ENCODE assay signal across 13 mouse cellular contexts in the genomic region with DNA sequence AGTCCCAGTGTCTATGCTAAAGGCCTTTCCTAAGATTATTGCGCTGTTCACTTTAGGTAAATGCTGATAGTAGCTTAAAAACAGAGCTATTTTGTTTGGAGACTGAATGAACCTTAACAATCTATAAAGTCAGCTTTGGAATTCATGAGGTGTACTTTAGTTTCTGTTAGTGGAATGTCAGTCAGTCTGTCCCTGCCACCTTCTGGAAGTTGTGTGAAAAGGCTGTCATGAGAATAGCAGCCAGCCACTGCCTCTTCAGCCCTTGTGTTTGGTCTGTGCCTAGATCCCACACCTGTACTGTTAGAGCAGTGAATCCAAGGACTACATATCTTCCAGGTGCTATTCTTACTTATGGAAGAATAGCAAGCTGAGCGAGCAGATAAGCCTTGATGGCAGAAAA.
A peak's percentile ranks its signal among the peaks of the same experiment; 100 is the strongest.
DNase-seq lines count a peak whose midpoint lies in the region; ATAC-seq and TF ChIP-seq lines count a peak whose summit lies in the region.
"Had no signal": no experiment of that assay in that cellular context is flagged by ENCODE, and none has a peak within 500 bp of the region (broad histone marks: within the 10 kb centered on the region; RNA-seq: fewer than 3 reads in every experiment).

No protein-coding gene starts in this region.

- intact Hi-C loops in left cerebral cortex, adult 2 months (cut with DNase I): no loop called here
- intact Hi-C loops in left cerebral cortex, postnatal 4 days (cut with DNase I): no loop called here

- H3K9me3 ChIP-seq in liver, postnatal 0 days (ENCODE audit: low read length): no peaks in the 10 kb centered on the region
- no peaks in the 10 kb centered on the region for H3K9me3 ChIP-seq in hindbrain, embryonic 13.5 days
- H3K9me3 ChIP-seq: heart, embryonic 13.5 days; lung, embryonic 15.5 days; neural tube, embryonic 12.5 days had no signal

- H3K27me3 ChIP-seq in liver, postnatal 0 days (ENCODE audit: insufficient read depth, low read length): no peaks in the 10 kb centered on the region
- H3K27me3 ChIP-seq in hindbrain, embryonic 13.5 days: no peaks in the 10 kb centered on the region
- H3K27me3 ChIP-seq: heart, embryonic 13.5 days; lung, embryonic 15.5 days; neural tube, embryonic 12.5 days had no signal

- peaks cover 10% of the 10 kb centered on the region for H3K4me1 ChIP-seq in liver, postnatal 0 days (ENCODE audit: insufficient read depth)
- peaks cover 16% of the 10 kb centered on the region for H3K4me1 ChIP-seq in hindbrain, embryonic 13.5 days (replicated peaks)

- peak; percentile 53 for TF ChIP-seq CTCF in left cerebral cortex, adult 2 months (IDR thresholded peaks at IDR 0.05)
- peak; percentile 66 for TF ChIP-seq CTCF in liver, postnatal 0 days (IDR thresholded peaks at IDR 0.05; ENCODE audit: low read depth)

- ATAC-seq in CD4-positive, CD25-positive, alpha-beta regulatory T cell, adult 4 months: peak; percentile 31
- 0 out of 2 replicates have a peak, but pooled peaks have one; percentile 35 for ATAC-seq in liver, postnatal 0 days
- ATAC-seq in hindbrain, embryonic 13.5 days (ENCODE audit: low FRiP score): no peak

- no peak for TF ChIP-seq EP300 in liver, postnatal 0 days (IDR thresholded peaks at IDR 0.05; ENCODE audit: low read depth)

- H3K36me3 ChIP-seq in liver, postnatal 0 days (replicated peaks; ENCODE audit: insufficient read depth, low read length): peaks cover 3% of the 10 kb centered on the region; the same call in 1 of the 2 replicates
- no peaks in the 10 kb centered on the region for H3K36me3 ChIP-seq in hindbrain, embryonic 13.5 days
- H3K36me3 ChIP-seq: heart, embryonic 13.5 days; lung, embryonic 15.5 days; neural tube, embryonic 12.5 days had no signal

- DNase-seq in gastrocnemius, adult 18-20 months (ENCODE audit: low spot score): peak; percentile 29
- DNase-seq in gastrocnemius, postnatal 10 days: no peak
- no peak for DNase-seq in left cerebral cortex, adult 2 months (ENCODE audit: extremely low spot score in 1 of 2, low spot score in 2 of 2)
- no peak for DNase-seq in left cerebral cortex, postnatal 4 days
- DNase-seq in liver, postnatal 0 days: no peak
- no peak for DNase-seq in B cell, adult 2 months
- DNase-seq: adrenal gland, postnatal 25 days; layer of hippocampus, adult 9-11 months had no signal

- no peak overlapping the region for H3K4me2 ChIP-seq in liver, postnatal 0 days (ENCODE audit: low read depth, low read length)
- H3K4me2 ChIP-seq in hindbrain, embryonic 13.5 days: no peak overlapping the region
- H3K4me2 ChIP-seq: heart, embryonic 13.5 days; lung, embryonic 15.5 days; neural tube, embryonic 12.5 days had no signal

- 87% methylated on average over 2 of the region's 2 CpGs for WGBS in liver, postnatal 0 days (ENCODE audit: insufficient replicate concordance)
- over 99% methylated on average over 2 of the region's 2 CpGs for WGBS in hindbrain, embryonic 13.5 days

- no peak overlapping the region for H3K27ac ChIP-seq in left cerebral cortex, adult 2 months
- H3K27ac ChIP-seq in liver, postnatal 0 days (ENCODE audit: low read depth): no peak overlapping the region
- H3K27ac ChIP-seq in hindbrain, embryonic 13.5 days: no peak overlapping the region
- H3K27ac ChIP-seq: heart, embryonic 13.5 days; lung, embryonic 15.5 days; neural tube, embryonic 12.5 days had no signal

- H3K9ac ChIP-seq in liver, postnatal 0 days (replicated peaks): no peak overlapping the region
- no peak overlapping the region for H3K9ac ChIP-seq in hindbrain, embryonic 13.5 days
- H3K9ac ChIP-seq: heart, embryonic 13.5 days; lung, embryonic 15.5 days; neural tube, embryonic 12.5 days had no signal

- H3K4me3 ChIP-seq in left cerebral cortex, adult 2 months: no peak overlapping the region
- H3K4me3 ChIP-seq in liver, postnatal 0 days (ENCODE audit: low read depth, low read length): no peak overlapping the region
- no peak overlapping the region for H3K4me3 ChIP-seq in hindbrain, embryonic 13.5 days
- H3K4me3 ChIP-seq: heart, embryonic 13.5 days; lung, embryonic 15.5 days; neural tube, embryonic 12.5 days had no signal
